Mouse (Mus musculus) brain, embryonic 14.5 days (tissue): ENCODE data around the gene Ccl27a. TPM values are rescaled to one million over a fixed set of nuclear protein-coding genes. Genes with fewer than 3 reads are reported as not detected.
A peak's percentile ranks its signal among the peaks of the same experiment; 100 is the strongest.
"Not testable (repeated sequence)": the region's sequence is repeated elsewhere in the genome, so short reads cannot be mapped to it uniquely, and the experiment has no call there.

ENCODE experiments used
- DNase-seq: peaks from one replicate; pipeline ENCODE4 v3.0.0-alpha.2; 2011; ENCODE audit warnings: low read depth
- CTCF ChIP-seq: fragments of 200-500 bp; IDR thresholded peaks from 2 replicates; pipeline ENCODE4 v1.5.1; 2012; ENCODE audit warnings: inconsistent platforms, mild to moderate bottlenecking, moderate library complexity, borderline replicate concordance; ENCODE audit not compliant: insufficient read depth, insufficient read length; ENCODE audit errors: extremely low read depth
- POLR2A ChIP-seq: fragments of 200-500 bp; IDR thresholded peaks from 2 replicates; pipeline ENCODE4 v1.6.1; 2012; ENCODE audit warnings: mild to moderate bottlenecking, inconsistent platforms, borderline replicate concordance; ENCODE audit not compliant: poor library complexity, insufficient read depth, insufficient read length, severe bottlenecking; ENCODE audit errors: extremely low read depth
- polyA plus RNA-seq: library from polyadenylated mRNA; depleted of rRNA; stranded (reverse); fragments of >200 nt; gene quantifications from 2 replicates; pipeline ENCODE4 v1.2.3, GENCODE M21; 2012; rRNA removed

Ccl27a gene
- 314 and 480 TPM in 2 replicates for polyA plus RNA-seq

DNA sequence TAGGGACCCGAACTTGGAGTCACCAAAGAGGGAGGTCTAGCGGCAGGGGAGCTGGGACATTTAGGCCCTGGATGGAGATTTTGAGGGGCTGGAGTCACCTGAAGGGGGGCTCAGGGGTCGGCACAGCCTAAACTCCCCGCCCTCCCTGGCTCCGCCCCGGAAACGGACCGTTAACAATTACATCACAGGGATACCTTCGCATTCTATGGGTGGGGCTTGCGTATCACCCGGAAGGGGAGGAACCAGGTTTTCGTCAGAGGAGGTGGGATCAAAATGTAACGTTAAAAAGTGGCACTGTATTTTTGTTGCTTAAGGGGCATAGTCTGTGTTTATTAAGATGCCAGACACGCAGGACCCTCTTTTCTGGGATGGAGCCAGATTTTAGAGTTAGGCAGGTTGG is at the start of gene Ccl27a:
TSS of gene Ccl27a (minus strand) at position 246 of the 400 bp plus-strand sequence.
- DNase-seq, result peak; percentile 95

DNA sequence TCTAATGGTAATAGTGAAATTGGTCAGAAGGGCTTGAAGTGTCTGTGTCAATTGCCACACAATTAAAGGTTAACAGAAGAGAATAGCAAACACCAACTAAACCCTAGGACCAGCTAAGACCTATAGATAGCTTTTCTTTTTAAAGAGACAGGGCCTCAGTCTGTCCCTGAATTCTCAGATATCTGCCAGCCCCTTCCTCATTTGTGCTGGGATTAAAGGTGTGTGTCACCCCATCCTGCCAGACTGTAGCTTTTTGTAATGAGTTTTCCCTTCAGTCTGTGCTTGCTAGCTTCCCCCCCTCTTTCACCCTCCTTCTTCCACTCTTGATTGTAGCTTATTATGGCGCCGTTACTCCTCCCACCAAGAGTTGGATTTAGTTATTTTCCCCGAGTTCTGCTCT is 9.2 kb upstream of the Ccl27a start:
- not testable (repeated sequence) for DNase-seq

DNA sequence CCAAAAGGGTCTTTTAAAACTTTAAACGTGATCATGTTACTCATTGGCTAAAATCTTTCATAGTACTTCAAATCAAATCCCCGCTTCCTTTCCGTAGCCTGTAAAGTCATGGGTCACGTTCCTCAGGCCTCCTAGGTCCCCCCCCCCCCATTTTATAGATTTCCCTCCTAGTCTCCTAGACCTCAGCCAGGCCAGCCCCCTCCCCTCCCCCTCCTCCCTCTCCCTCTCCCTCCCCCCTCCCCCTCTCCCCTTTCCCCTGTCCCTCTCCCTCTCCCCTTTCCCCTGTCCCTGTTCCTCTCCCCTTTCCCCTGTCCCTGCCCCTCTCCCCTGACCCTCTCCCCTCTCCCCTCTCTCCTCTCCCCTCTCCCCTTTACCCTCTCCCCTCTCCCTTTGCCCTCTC is 8.7 kb upstream of the Ccl27a start:
- DNase-seq, result not testable (repeated sequence)

DNA sequence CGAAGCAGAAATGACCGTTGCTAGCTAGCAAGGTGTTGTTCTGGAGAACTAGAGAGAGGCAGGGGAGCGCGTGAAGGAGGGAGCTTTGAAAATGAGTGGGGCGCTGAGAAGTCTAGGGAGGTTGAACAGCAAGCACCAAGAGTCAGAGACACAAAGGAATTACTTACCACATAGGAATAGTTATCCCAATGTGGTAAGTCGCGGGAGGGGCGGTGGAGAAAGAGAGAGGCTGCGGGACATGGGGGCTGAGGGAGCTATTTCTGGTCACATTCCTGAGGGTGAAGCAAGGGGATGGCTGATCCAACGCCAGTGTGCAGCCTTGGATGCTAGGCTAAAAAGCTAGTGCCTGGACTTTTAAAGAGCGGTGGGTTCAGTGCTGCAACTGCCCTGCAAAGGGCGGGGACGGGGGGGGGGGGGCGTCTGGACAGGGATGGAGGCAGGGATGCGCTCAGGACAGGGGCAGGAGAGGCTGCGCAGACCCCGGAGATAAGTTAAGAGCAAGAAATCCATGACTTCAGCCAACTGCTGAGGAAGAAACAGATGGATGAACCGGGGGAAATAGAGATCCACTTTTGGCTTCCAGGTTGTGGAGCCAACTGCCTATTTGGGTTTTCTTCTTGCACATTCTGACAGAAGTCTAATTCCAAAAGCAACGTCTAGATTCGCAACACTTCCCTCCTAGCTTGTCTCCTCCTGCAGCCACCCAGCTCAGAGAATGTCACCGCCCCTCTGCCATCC is 7.9 kb upstream of the Ccl27a start:
- not testable (repeated sequence) for DNase-seq

DNA sequence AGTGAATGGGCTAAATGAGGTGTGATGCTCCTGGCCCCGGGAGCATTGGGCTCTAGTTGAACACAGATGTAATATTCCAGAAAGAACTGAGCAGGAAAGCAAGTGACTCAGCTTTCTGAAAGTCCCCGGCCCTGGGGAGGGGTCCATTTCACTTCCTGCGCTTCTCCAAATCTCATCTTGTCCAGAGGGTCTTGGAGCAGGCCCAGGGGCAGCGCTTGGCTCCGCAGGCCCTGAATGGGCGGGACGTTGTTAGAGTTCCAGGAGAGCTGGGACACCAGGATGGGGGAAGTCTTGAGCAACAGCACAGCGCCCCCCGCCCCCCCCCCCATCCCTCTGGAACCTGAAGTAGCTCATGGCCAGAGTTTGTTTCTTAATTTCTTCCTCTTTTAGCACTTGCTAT is 7.2 kb upstream of the Ccl27a start:
- not testable (repeated sequence) for DNase-seq

DNA sequence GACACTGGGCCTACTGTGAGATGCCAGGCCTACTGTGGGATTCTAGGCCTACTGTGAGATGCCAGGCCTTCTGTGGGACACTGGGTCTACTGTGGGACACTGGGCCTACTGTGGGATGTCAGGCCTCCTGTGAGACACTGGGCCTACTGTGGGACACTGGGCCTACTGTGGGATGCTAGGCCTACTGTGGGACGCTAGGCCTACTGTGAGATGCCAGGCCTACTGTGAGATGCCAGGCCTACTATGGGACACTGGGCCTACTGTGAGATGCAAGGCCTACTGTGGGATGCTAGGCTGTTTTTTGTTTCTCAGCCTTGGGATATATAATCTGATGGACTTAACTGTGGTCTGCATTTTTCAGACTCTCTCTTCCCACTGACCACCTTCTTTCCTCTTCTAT is 1.8 kb upstream of the Ccl27a start:
- DNase-seq, result not testable (repeated sequence)

DNA sequence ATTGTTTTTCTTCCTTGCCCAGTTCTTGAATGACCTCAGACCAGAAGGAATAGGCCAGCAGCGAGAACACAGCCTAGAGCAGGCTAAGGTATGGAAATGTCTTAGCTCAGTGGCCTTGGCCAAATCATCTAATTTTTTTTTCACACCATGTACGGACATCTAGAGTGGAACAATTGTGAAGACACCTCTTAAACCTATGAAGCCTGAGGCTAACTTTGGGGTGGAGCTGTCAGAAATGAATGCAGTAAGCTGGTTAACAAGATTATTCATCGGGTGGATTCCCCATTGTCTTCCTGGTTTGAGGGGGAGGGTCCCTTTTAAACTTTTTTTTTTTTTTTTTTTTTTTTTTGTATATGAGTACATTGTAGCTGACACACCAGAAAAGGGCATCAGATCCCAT is 459 bp upstream of the Ccl27a start:
- not testable (repeated sequence) for DNase-seq

DNA sequence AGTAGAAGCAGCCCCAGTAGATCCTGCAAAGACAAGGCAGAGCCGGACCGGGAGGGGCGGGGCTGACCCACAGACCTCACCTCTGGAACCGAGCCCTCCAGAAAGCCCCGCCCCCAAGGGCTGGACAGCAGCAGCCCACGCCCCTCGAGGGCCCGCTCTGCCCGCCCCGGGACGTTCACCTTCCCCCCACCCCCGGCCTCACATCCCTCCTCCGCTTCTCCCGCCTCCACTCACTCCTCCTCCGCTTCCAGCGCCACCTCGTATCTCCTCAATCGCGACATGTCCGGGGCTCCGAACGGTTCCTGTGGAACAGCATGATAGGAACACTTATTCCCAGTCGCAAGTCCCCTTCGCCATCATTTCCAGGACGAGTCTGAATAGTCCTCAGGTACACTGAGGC is 545 bp downstream of the Ccl27a start:
- peak; percentile 75 for DNase-seq

DNA sequence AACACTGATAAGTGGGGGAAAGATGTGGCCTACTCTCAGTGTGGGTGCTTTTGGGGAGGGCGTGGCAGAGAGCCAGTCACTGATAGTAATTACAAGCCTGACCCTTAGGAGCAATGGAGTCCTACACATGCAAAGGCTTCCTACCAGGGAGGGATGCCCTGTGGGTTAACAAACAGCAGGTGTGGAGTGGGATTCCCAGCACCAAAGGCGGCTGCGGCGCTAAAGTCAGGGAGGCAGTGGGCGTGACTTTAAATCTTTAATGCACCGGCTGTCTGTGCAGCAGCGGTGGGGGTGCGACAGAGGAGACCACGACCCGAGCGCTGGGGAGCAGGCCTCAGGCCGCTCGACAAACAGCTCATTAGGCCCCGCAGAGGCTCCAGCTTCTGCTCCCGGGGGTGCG is 1.1 kb downstream of the Ccl27a start:
- DNase-seq, result peak; percentile 12

DNA sequence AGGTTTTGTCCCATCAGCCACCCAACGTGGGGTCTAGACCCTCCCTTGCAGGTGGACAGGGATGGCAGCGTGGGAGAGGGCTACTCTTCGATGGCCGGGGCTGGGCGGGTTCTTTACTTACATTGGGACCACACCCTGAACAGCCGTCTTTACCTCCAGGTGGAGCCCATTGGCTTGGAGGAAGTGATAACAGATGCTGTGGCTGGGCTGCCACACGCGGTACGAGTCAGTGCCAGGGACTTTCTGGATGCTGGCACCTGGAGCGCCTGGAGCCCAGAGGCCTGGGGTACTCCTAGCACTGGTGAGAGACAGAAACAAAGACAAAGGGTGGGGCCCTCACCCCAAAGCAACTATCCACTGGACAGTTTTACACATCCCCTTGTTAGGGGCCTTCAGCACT is 6.7 kb downstream of the Ccl27a start:
- not testable (repeated sequence) for DNase-seq

DNA sequence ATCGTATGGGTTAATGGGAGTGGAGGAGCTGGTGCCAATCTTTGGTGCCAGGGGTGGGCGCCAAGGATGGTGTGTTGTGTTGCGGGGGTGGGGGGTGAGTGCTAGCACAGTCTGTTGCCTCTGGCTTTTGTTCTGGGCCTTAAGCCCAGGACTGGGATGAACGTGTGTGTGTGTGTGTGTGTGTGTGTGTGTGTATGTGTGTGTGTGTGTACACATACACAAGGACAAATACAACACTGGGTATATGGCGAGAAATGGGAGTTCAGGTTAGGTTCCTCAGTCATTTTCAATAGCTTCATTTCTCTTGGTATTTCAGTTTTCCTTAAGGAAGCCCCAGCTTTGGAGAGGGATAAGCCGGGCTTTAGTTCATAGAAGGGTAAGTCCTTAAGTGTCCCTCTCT is 10.9 kb downstream of the Ccl27a start:
- DNase-seq, result not testable (repeated sequence)

DNA sequence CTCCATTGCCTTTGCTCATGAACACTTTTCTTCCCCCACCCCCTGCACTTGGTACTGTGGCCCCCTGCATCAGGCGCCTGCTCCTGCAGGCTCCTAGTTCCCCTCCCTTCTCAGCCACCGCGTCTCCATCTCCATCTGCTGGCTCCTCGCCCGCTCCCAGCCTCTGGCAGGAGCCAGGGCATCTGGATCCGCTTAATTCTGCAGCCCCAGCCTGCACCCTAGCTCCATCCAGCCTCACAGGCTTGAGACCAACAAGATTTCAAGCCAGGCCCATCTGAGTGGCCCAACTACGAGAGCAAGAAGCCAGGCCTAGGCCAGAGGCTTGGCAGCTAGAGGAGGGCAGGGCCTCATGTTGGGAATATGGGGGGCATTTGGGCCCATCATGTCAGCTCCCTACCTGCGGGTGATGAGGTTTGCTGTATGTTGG is 11.3 kb downstream of the Ccl27a start:
- peak; percentile 60 for DNase-seq

DNA sequence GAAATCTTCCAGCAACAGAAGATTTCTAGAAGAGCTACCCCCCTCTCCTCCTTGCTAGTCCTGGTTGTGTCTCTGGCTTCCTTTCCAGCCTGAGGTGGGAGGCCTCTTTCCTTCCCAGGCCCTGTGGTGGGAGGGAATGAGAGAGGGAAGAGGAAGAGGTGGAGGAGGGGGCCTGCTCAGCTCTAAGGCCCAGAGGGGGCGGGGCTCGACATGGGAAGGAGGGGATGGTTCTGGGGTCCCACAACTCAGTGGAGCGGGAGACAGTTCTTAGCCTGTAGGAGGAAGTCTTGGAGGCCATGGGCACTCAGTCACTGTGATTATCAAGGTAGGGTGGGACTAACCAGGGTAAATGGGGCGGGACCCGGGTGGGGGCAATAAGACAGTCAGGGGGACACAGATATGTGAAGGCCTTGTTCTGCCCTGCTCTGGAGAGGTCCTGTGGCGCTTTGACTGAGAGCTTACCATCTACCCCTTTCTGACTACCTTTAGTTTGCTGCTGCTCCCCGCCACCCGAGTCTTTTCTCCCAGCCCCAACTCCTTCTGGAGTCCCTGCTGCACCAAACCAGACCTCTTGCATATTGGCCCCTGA is 11.9 kb downstream of the Ccl27a start:
- TF ChIP-seq CTCF (no peak), POLR2A (no peak)
- DNase-seq, result peak; percentile 11

DNA sequence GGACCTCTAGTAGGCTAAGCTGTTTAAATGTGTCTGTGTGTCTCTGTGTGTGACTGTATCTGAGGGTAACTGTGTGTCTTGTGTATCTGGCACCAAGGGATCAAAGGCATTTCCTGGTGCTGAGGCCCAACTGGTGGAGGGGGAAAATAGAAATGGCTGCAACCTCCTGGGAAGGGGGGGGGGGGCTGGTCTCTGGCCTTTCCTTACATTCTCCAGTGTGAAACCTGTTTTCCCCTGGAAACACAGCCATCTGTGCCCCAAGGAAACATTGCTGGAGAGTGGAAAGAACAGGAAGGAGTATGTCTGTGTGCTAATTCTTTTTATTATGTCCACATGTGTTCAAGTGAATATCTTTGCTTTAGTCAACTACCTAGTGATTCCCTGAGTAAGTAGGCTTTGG is 12.4 kb downstream of the Ccl27a start:
- DNase-seq, result no peak
- TF ChIP-seq POLR2A (no peak), CTCF (no peak)

DNA sequence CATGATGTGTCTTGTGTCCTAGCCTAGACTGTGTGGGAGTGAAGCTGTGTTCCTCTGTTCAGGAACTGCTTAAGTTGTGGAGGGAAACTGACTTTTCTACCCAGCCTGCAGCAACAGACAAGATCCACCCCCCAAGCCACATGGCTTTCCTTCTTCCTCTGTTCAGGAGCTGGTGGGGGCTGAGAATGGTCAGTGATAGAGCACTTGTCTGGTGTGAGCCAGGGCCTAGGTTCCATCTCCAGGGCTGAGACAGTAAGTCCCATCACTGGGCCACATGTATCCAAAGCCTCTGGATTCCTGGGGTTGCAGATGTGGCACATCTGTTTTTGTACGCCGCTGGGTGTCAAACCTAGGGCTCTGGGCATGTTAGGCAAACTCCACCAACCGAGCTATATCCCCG is 13.1 kb downstream of the Ccl27a start:
- TF ChIP-seq POLR2A, result no peak
- TF ChIP-seq CTCF, result no peak
- DNase-seq, result no peak
